8 mouse cellular contexts compared by ENCODE assay signal in genomic region chr4:101508851-101509577, GRCm38 (mm10). TPM values are rescaled to one million over a fixed set of nuclear protein-coding genes. Genes with fewer than 3 reads are reported as not detected.
A peak's percentile ranks its signal among the peaks of the same experiment; 100 is the strongest.
DNase-seq lines count a peak whose midpoint lies in the region; ATAC-seq and TF ChIP-seq lines count a peak whose summit lies in the region.

No protein-coding gene starts in this region.

- H3K4me3 ChIP-seq in hindbrain, embryonic 10.5 days: peak overlapping the region; percentile 57
- peak overlapping the region; percentile 82 for H3K4me3 ChIP-seq in layer of hippocampus, adult 2 months
- peak overlapping the region; percentile 44 for H3K4me3 ChIP-seq in spleen, adult 2 months (ENCODE audit: extremely low read depth, insufficient read depth, insufficient read length)

- no peak for TF ChIP-seq POLR2A in spleen, adult 2 months (IDR thresholded peaks at IDR 0.05; ENCODE audit: low read depth, low read length)

- peaks cover 19% of the 10 kb centered on the region for H3K27me3 ChIP-seq in hindbrain, embryonic 10.5 days (ENCODE audit: insufficient read depth, poor library complexity, severe bottlenecking)
- peaks cover 4% of the 10 kb centered on the region; the same call in 1 of the 2 replicates for H3K27me3 ChIP-seq in spleen, adult 2 months (ENCODE audit: control insufficient read depth, insufficient read depth, low read length)

- no peaks in the 10 kb centered on the region for H3K9me3 ChIP-seq in hindbrain, embryonic 10.5 days

- TF ChIP-seq CTCF in layer of hippocampus, adult 2 months (conservative IDR thresholded peaks at IDR 0.05): no peak
- no peak for TF ChIP-seq CTCF in spleen, adult 2 months (IDR thresholded peaks at IDR 0.05; ENCODE audit: extremely low read depth, insufficient read depth, insufficient read length, insufficient replicate concordance)

- peak; percentile 9 for DNase-seq in urinary bladder, postnatal 25 days (ENCODE audit: low spot score)
- DNase-seq in urinary bladder, postnatal 4 days (ENCODE audit: low spot score in 2 of 2): no peak
- peak; percentile 55 for DNase-seq in embryo, embryonic 10.5 days (ENCODE audit: low spot score)
- DNase-seq in hindbrain, embryonic 10.5 days (ENCODE audit: low spot score): peak; percentile 46
- peak in 1 of 2 experiments; percentile 26 for DNase-seq in layer of hippocampus, adult 2 months (ENCODE audit: low spot score in 2 of 2)
- peak in 1 of 2 experiments; percentile 7 for DNase-seq in spleen, adult 2 months (ENCODE audit: low read depth in 1 of 2, low spot score in 2 of 2)
- DNase-seq in urinary bladder, adult 2 months (ENCODE audit: low spot score): no peak

- H3K4me1 ChIP-seq in hindbrain, embryonic 10.5 days (replicated peaks): peaks cover 25% of the 10 kb centered on the region
- H3K4me1 ChIP-seq in spleen, adult 2 months (ENCODE audit: control insufficient read depth, insufficient read depth, insufficient read length): peaks cover 3% of the 10 kb centered on the region; the same call in 1 of the 2 replicates

- H3K36me3 ChIP-seq in hindbrain, embryonic 10.5 days: no peaks in the 10 kb centered on the region
- no peaks in the 10 kb centered on the region for H3K36me3 ChIP-seq in spleen, adult 2 months (ENCODE audit: control insufficient read depth, insufficient read depth, low read length)

- 5% methylated on average over 30 of the region's 30 CpGs for WGBS in hindbrain, embryonic 10.5 days
- 4% methylated on average over 30 of the region's 30 CpGs for WGBS in spleen, adult 2 months

- H3K27ac ChIP-seq in hindbrain, embryonic 10.5 days: peak overlapping the region; percentile 67
- peak overlapping the region; percentile 90 for H3K27ac ChIP-seq in layer of hippocampus, adult 2 months
- H3K27ac ChIP-seq in spleen, adult 2 months (ENCODE audit: insufficient read depth, low read length): no peak overlapping the region

- peak; percentile 4; the same call in 1 of the 2 replicates for ATAC-seq in megakaryocyte progenitor cell, adult 5-6 weeks (replicated peaks; ENCODE audit: poor library complexity)

RNA-seq across cellular contexts. Expression of gene Dnajc6, which starts 12.6 kb away (rescaled TPM):
- polyA plus RNA-seq in hindbrain, embryonic 10.5 days (2016; fragmentation: Nextera tagmentation; extraction: Ambion mirVana): 1.6 and 3.7 TPM in 2 replicates
- total RNA-seq in layer of hippocampus, adult 2 months (2021): 100 to 1,000 TPM; 291 to 316 TPM
- 15.7 and 22.1 TPM in 2 replicates for total RNA-seq in megakaryocyte progenitor cell, adult 5-6 weeks (2015)
- total RNA-seq in megakaryocyte progenitor cell, adult 5-6 weeks (2017): 17.6 and 21.6 TPM in 2 replicates
- 1.6 and 1.7 TPM in 2 replicates for polyA plus RNA-seq in spleen, adult 2 months (2012; rRNA removed)
- 3.4 TPM in 2 replicates for polyA plus RNA-seq in urinary bladder, adult 2 months (2012; rRNA removed)

Comparison
In these comparisons a context has a peak if more than half of its experiments do, and no peak if none do; other contexts are left out.
1. DNase-seq: peak in urinary bladder, postnatal 25 days (single experiment), embryo, embryonic 10.5 days (single experiment) and hindbrain, embryonic 10.5 days (single experiment); none in urinary bladder, postnatal 4 days (0 of 2) and urinary bladder, adult 2 months (single experiment).
2. Peak in every context shown above with its lines, with median percentiles within 50 percentile points of each other: H3K4me3 ChIP-seq.